Mouse (Mus musculus): ENCODE results near the gene C5ar1.
A peak's percentile ranks its signal among the peaks of the same experiment; 100 is the strongest.

DNA sequence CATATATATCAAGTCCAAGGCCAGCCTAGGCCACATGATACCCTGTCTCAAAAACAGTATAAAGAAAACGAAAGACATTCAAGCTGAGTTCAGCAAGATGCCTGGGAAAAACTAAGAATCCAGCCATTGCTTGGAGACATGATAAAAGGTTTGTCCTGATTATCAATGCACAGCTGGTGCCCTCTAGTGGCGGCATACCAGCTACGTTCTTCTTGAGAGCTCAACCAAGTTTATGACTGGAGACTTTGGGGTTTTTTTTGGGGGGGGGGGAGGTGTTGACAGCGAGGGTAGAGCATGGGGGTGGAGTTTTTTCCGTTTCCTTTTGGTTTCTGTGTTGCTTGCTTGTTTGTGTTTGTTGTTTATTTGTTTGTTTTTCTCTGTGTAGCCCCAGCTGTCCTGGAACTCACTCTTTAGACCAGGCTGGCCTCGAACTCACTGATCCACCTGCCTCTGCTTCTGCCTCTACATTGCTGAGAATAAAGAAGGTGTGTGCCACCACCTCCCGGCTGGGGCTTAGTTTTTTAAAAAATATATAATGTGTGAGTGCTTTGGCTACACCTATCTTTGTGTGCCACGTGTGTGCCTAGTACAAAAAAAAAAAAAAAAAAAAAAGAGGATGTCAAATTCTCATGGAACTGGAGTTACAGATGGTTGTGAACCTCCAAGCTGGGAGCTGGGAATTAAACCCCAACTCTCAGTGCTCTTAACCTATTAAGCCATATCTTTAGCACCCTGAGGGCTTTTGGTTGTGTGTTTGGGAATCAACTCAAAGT, 3.9 kb upstream of the C5ar1 start:
- TF ChIP-seq POLR2A (IDR thresholded peaks at IDR 0.05; ENCODE audit: insufficient read depth, low read depth, low read length) (no peak), CTCF (IDR thresholded peaks at IDR 0.05) (peak; percentile 78), EP300 (IDR thresholded peaks at IDR 0.05; ENCODE audit: insufficient read depth, low read depth, low read length) (no peak)
